Mouse (Mus musculus): Measurements from ENCODE around the gene Gm10181.

DNA sequence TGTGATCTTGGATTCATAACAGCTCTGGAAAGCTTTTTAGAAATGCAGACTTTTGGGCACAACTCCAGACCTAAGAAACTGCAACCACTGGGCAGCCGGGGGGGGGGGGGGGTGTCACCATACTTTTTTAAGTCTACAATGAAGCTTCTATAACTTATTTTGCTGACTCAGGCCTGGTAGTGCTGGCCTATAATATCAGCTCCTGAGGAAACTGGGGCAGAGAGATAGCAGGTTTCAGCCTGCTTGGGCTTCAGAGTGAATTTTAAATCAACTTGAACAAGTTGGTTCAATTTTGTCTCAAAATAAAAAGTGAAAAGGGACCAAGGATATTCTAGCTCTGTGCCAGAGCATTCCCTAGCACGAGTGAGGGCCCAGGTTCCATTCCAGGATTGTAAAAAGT is 40.3 kb upstream of the Gm10181 start:
- TF ChIP-seq CTCF (IDR thresholded peaks at IDR 0.05; ENCODE audit: control insufficient read depth, insufficient read depth, low read length): no peak
- TF ChIP-seq POLR2A (IDR thresholded peaks at IDR 0.05; ENCODE audit: borderline replicate concordance, control insufficient read depth, low read depth, low read length): no peak

Data from bone marrow, adult 2 months (tissue).